Mouse (Mus musculus): ENCODE data around the gene A630076J17Rik. TPM values are rescaled to one million over a fixed set of nuclear protein-coding genes. Genes with fewer than 3 reads are reported as not detected.

Gene A630076J17Rik
- polyA plus RNA-seq, 1 experiment from 2014 or later: not detected

- no peaks in the 10 kb centered on the region for H3K4me1 ChIP-seq (ENCODE audit: control insufficient read depth, low read depth, low read length)
- no peak for ATAC-seq (ENCODE audit: low read depth)
- 0 out of 2 replicates have a peak, but pooled peaks cover 2% of the 10 kb centered on the region for H3K9me3 ChIP-seq (replicated peaks; ENCODE audit: control insufficient read depth, low read length)
- WGBS (ENCODE audit: insufficient replicate concordance): 41% methylated on average over 1 of the region's 1 CpGs
- no peaks in the 10 kb centered on the region for H3K27me3 ChIP-seq (ENCODE audit: control insufficient read depth, insufficient read depth, low read depth, low read length)
- H3K4me3 ChIP-seq (ENCODE audit: low read depth, low read length): no peak overlapping the region
- no peak overlapping the region for H3K4me2 ChIP-seq (ENCODE audit: low read depth, low read length)
- H3K36me3 ChIP-seq (ENCODE audit: control insufficient read depth, insufficient read depth): no peaks in the 10 kb centered on the region
- H3K27ac ChIP-seq (ENCODE audit: low read length): no peak overlapping the region
- H3K9ac ChIP-seq (ENCODE audit: low read depth, low read length): no peak overlapping the region
Measured at GRCm38 (mm10) chr3:107223230-107223629, 7.2 kb upstream of the A630076J17Rik start.

GRCm38 (mm10) chr3:107225820-107226219 lies 4.6 kb upstream of the A630076J17Rik start:
- 66% methylated on average over 5 of the region's 5 CpGs for WGBS (ENCODE audit: insufficient replicate concordance)
- Histone ChIP-seq H3K27me3 (ENCODE audit: control insufficient read depth, insufficient read depth, low read depth, low read length) (no peaks in the 10 kb centered on the region), H3K9ac (ENCODE audit: low read depth, low read length) (no peak overlapping the region), H3K4me3 (ENCODE audit: low read depth, low read length) (no peak overlapping the region), H3K27ac (ENCODE audit: low read length) (no peak overlapping the region), H3K4me2 (ENCODE audit: low read depth, low read length) (no peak overlapping the region), H3K9me3 (replicated peaks; ENCODE audit: control insufficient read depth, low read length) (0 out of 2 replicates have a peak, but pooled peaks cover 2% of the 10 kb centered on the region), H3K36me3 (ENCODE audit: control insufficient read depth, insufficient read depth) (no peaks in the 10 kb centered on the region), H3K4me1 (ENCODE audit: control insufficient read depth, low read depth, low read length) (peaks cover 2% of the 10 kb centered on the region; the same call in 1 of the 2 replicates)
- ATAC-seq (ENCODE audit: low read depth): no peak

GRCm38 (mm10) chr3:107229221-107229620 lies 1.2 kb upstream of the A630076J17Rik start:
- H3K9me3 ChIP-seq (replicated peaks; ENCODE audit: control insufficient read depth, low read length): 0 out of 2 replicates have a peak, but pooled peaks cover under 1% of the 10 kb centered on the region
- ATAC-seq (ENCODE audit: low read depth): no peak; the same call in 1 of the 2 replicates
- 46% methylated on average over 5 of the region's 5 CpGs for WGBS (ENCODE audit: insufficient replicate concordance)
- peaks cover 2% of the 10 kb centered on the region; the same call in 1 of the 2 replicates for H3K4me1 ChIP-seq (ENCODE audit: control insufficient read depth, low read depth, low read length)
- no peak overlapping the region for H3K4me2 ChIP-seq (ENCODE audit: low read depth, low read length)
- no peak overlapping the region for H3K4me3 ChIP-seq (ENCODE audit: low read depth, low read length)
- no peak overlapping the region for H3K27ac ChIP-seq (ENCODE audit: low read length)
- H3K27me3 ChIP-seq (ENCODE audit: control insufficient read depth, insufficient read depth, low read depth, low read length): no peaks in the 10 kb centered on the region
- no peak overlapping the region for H3K9ac ChIP-seq (ENCODE audit: low read depth, low read length)
- H3K36me3 ChIP-seq (ENCODE audit: control insufficient read depth, insufficient read depth): no peaks in the 10 kb centered on the region

- Histone ChIP-seq H3K4me2 (ENCODE audit: low read depth, low read length) (no peak overlapping the region), H3K27ac (ENCODE audit: low read length) (0 out of 2 replicates have a peak overlapping the region, but pooled peaks have one; percentile 2), H3K9me3 (replicated peaks; ENCODE audit: control insufficient read depth, low read length) (no peaks in the 10 kb centered on the region), H3K27me3 (ENCODE audit: control insufficient read depth, insufficient read depth, low read depth, low read length) (no peaks in the 10 kb centered on the region), H3K4me1 (ENCODE audit: control insufficient read depth, low read depth, low read length) (peaks cover 2% of the 10 kb centered on the region; the same call in 1 of the 2 replicates), H3K4me3 (ENCODE audit: low read depth, low read length) (no peak overlapping the region), H3K36me3 (ENCODE audit: control insufficient read depth, insufficient read depth) (no peaks in the 10 kb centered on the region), H3K9ac (ENCODE audit: low read depth, low read length) (no peak overlapping the region)
- peak; percentile 90 for ATAC-seq (ENCODE audit: low read depth)
- WGBS (ENCODE audit: insufficient replicate concordance): 42% methylated on average over 5 of the region's 5 CpGs
Measured at GRCm38 (mm10) chr3:107229822-107230221, 592 bp upstream of the A630076J17Rik start.

GRCm38 (mm10) chr3:107231202-107231601 lies 788 bp downstream of the A630076J17Rik start:
- no peaks in the 10 kb centered on the region for H3K27me3 ChIP-seq (ENCODE audit: control insufficient read depth, insufficient read depth, low read depth, low read length)
- H3K4me2 ChIP-seq (ENCODE audit: low read depth, low read length): no peak overlapping the region
- no peak overlapping the region for H3K27ac ChIP-seq (ENCODE audit: low read length)
- no peaks in the 10 kb centered on the region for H3K36me3 ChIP-seq (ENCODE audit: control insufficient read depth, insufficient read depth)
- ATAC-seq (ENCODE audit: low read depth): no peak
- peaks cover 2% of the 10 kb centered on the region; the same call in 1 of the 2 replicates for H3K4me1 ChIP-seq (ENCODE audit: control insufficient read depth, low read depth, low read length)
- no peak overlapping the region for H3K4me3 ChIP-seq (ENCODE audit: low read depth, low read length)
- 29% methylated on average over 4 of the region's 4 CpGs for WGBS (ENCODE audit: insufficient replicate concordance)
- H3K9ac ChIP-seq (ENCODE audit: low read depth, low read length): no peak overlapping the region
- H3K9me3 ChIP-seq (replicated peaks; ENCODE audit: control insufficient read depth, low read length): no peaks in the 10 kb centered on the region

- 5% methylated on average over 11 of the region's 11 CpGs for WGBS (ENCODE audit: insufficient replicate concordance)
- H3K4me2 ChIP-seq (ENCODE audit: low read depth, low read length): no peak overlapping the region
- no peak for ATAC-seq (ENCODE audit: low read depth)
- H3K36me3 ChIP-seq (ENCODE audit: control insufficient read depth, insufficient read depth): no peaks in the 10 kb centered on the region
- H3K27me3 ChIP-seq (ENCODE audit: control insufficient read depth, insufficient read depth, low read depth, low read length): no peaks in the 10 kb centered on the region
- H3K9ac ChIP-seq (ENCODE audit: low read depth, low read length): no peak overlapping the region
- H3K9me3 ChIP-seq (replicated peaks; ENCODE audit: control insufficient read depth, low read length): no peaks in the 10 kb centered on the region
- no peak overlapping the region for H3K27ac ChIP-seq (ENCODE audit: low read length)
- H3K4me3 ChIP-seq (ENCODE audit: low read depth, low read length): no peak overlapping the region
- H3K4me1 ChIP-seq (ENCODE audit: control insufficient read depth, low read depth, low read length): peaks cover 2% of the 10 kb centered on the region; the same call in 1 of the 2 replicates
Measured at GRCm38 (mm10) chr3:107233351-107233813, 3.0 kb downstream of the A630076J17Rik start.

GRCm38 (mm10) chr3:107233945-107234344 lies 3.5 kb downstream of the A630076J17Rik start:
- no peaks in the 10 kb centered on the region for H3K9me3 ChIP-seq (replicated peaks; ENCODE audit: control insufficient read depth, low read length)
- H3K27me3 ChIP-seq (ENCODE audit: control insufficient read depth, insufficient read depth, low read depth, low read length): no peaks in the 10 kb centered on the region
- H3K4me2 ChIP-seq (ENCODE audit: low read depth, low read length): no peak overlapping the region
- no peaks in the 10 kb centered on the region for H3K36me3 ChIP-seq (ENCODE audit: control insufficient read depth, insufficient read depth)
- H3K4me1 ChIP-seq (ENCODE audit: control insufficient read depth, low read depth, low read length): peaks cover 2% of the 10 kb centered on the region; the same call in 1 of the 2 replicates
- no peak overlapping the region for H3K9ac ChIP-seq (ENCODE audit: low read depth, low read length)
- H3K4me3 ChIP-seq (ENCODE audit: low read depth, low read length): no peak overlapping the region
- WGBS (ENCODE audit: insufficient replicate concordance): 7% methylated on average over 2 of the region's 2 CpGs
- no peak overlapping the region for H3K27ac ChIP-seq (ENCODE audit: low read length)
- ATAC-seq (ENCODE audit: low read depth): no peak

- Histone ChIP-seq H3K4me2 (ENCODE audit: low read depth, low read length) (no peak overlapping the region), H3K9me3 (replicated peaks; ENCODE audit: control insufficient read depth, low read length) (no peaks in the 10 kb centered on the region), H3K27ac (ENCODE audit: low read length) (no peak overlapping the region), H3K27me3 (ENCODE audit: control insufficient read depth, insufficient read depth, low read depth, low read length) (no peaks in the 10 kb centered on the region), H3K9ac (ENCODE audit: low read depth, low read length) (no peak overlapping the region), H3K36me3 (ENCODE audit: control insufficient read depth, insufficient read depth) (no peaks in the 10 kb centered on the region), H3K4me3 (ENCODE audit: low read depth, low read length) (no peak overlapping the region), H3K4me1 (ENCODE audit: control insufficient read depth, low read depth, low read length) (no peaks in the 10 kb centered on the region)
- 67% methylated on average over 2 of the region's 2 CpGs for WGBS (ENCODE audit: insufficient replicate concordance)
- no peak for ATAC-seq (ENCODE audit: low read depth)
Measured at GRCm38 (mm10) chr3:107238051-107238450, 7.6 kb downstream of the A630076J17Rik start.

- H3K4me3 ChIP-seq (ENCODE audit: low read depth, low read length): no peak overlapping the region
- 61% methylated on average over 8 of the region's 8 CpGs for WGBS (ENCODE audit: insufficient replicate concordance)
- H3K27ac ChIP-seq (ENCODE audit: low read length): no peak overlapping the region
Measured at GRCm38 (mm10) chr3:107238471-107238980, 8.1 kb downstream of the A630076J17Rik start.

More at GRCm38 (mm10) chr3:107238471-107238980, 8.1 kb downstream of the A630076J17Rik start:
- ATAC-seq (ENCODE audit: low read depth): no peak
- Histone ChIP-seq H3K4me1 (ENCODE audit: control insufficient read depth, low read depth, low read length) (no peaks in the 10 kb centered on the region), H3K9me3 (replicated peaks; ENCODE audit: control insufficient read depth, low read length) (no peaks in the 10 kb centered on the region), H3K27me3 (ENCODE audit: control insufficient read depth, insufficient read depth, low read depth, low read length) (no peaks in the 10 kb centered on the region), H3K4me2 (ENCODE audit: low read depth, low read length) (no peak overlapping the region), H3K9ac (ENCODE audit: low read depth, low read length) (no peak overlapping the region), H3K36me3 (ENCODE audit: control insufficient read depth, insufficient read depth) (no peaks in the 10 kb centered on the region)
